Comparison of ENCODE assay signal across 15 mouse cellular contexts in the genomic region with DNA sequence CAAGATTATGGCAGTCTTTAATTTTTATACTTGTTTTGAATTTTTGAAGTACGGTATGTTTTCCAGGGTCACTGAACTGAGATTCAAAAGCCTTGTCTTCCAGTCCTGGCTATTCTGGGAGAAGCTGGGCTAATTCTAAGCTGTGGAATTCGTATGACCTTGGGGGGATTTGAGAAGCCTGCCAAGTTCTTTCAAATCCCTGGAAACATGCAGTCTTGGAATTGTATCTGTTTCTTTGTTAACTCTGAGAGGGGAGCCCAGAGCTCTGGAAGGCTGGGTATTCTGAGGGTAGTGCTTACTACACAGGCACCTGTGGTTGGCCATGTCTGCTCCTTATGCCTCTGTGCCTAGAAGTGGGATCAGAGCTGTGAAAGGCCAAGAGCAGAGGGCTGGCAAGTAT. TPM values are rescaled to one million over a fixed set of nuclear protein-coding genes. Genes with fewer than 3 reads are reported as not detected.
DNase-seq lines count a peak whose midpoint lies in the region; ATAC-seq and TF ChIP-seq lines count a peak whose summit lies in the region.
"Had no signal": no experiment of that assay in that cellular context is flagged by ENCODE, and none has a peak within 500 bp of the region (broad histone marks: within the 10 kb centered on the region; RNA-seq: fewer than 3 reads in every experiment).

No protein-coding gene starts in this region.

- H3K36me3 ChIP-seq in liver, embryonic 12.5 days, result peaks cover 97% of the 10 kb centered on the region
- H3K36me3 ChIP-seq in liver, embryonic 11.5 days (ENCODE audit: control insufficient read depth, insufficient read depth, low read length), result peaks cover 39% of the 10 kb centered on the region
- H3K36me3 ChIP-seq in embryonic facial prominence, embryonic 15.5 days, result peaks cover 62% of the 10 kb centered on the region
- H3K36me3 ChIP-seq in stomach, embryonic 15.5 days, result peaks cover 26% of the 10 kb centered on the region
- H3K36me3 ChIP-seq in intestine, postnatal 0 days (ENCODE audit: control insufficient read depth, insufficient read depth), result peaks cover 52% of the 10 kb centered on the region

- no peaks in the 10 kb centered on the region for H3K9me3 ChIP-seq in liver, embryonic 12.5 days (replicated peaks)
- no peaks in the 10 kb centered on the region for H3K9me3 ChIP-seq in liver, embryonic 11.5 days (ENCODE audit: control insufficient read depth, low read length)
- H3K9me3 ChIP-seq in embryonic facial prominence, embryonic 15.5 days (replicated peaks), result no peaks in the 10 kb centered on the region
- no peaks in the 10 kb centered on the region for H3K9me3 ChIP-seq in stomach, embryonic 15.5 days
- H3K9me3 ChIP-seq in intestine, postnatal 0 days (ENCODE audit: control insufficient read depth), result no peaks in the 10 kb centered on the region
- H3K9me3 ChIP-seq: embryonic facial prominence, embryonic 13.5 days; neural tube, embryonic 15.5 days had no signal

- no peaks in the 10 kb centered on the region for H3K27me3 ChIP-seq in liver, embryonic 12.5 days (replicated peaks)
- H3K27me3 ChIP-seq in liver, embryonic 11.5 days (replicated peaks; ENCODE audit: control insufficient read depth, insufficient read depth, low read length), result no peaks in the 10 kb centered on the region
- no peaks in the 10 kb centered on the region for H3K27me3 ChIP-seq in embryonic facial prominence, embryonic 15.5 days
- no peaks in the 10 kb centered on the region for H3K27me3 ChIP-seq in stomach, embryonic 15.5 days (replicated peaks)
- no peaks in the 10 kb centered on the region for H3K27me3 ChIP-seq in intestine, postnatal 0 days (replicated peaks; ENCODE audit: control insufficient read depth, insufficient read depth, low read length)
- H3K27me3 ChIP-seq: embryonic facial prominence, embryonic 13.5 days; neural tube, embryonic 15.5 days had no signal

- WGBS in liver, embryonic 12.5 days (ENCODE audit: insufficient replicate concordance), result 76% methylated on average over 2 of the region's 2 CpGs
- WGBS in liver, embryonic 11.5 days, result 85% methylated on average over 2 of the region's 2 CpGs
- 48% methylated on average over 2 of the region's 2 CpGs for WGBS in embryonic facial prominence, embryonic 15.5 days
- 58% methylated on average over 2 of the region's 2 CpGs for WGBS in stomach, embryonic 15.5 days
- WGBS in intestine, postnatal 0 days, result 70% methylated on average over 2 of the region's 2 CpGs

- no peak overlapping the region for H3K4me2 ChIP-seq in liver, embryonic 12.5 days
- H3K4me2 ChIP-seq in liver, embryonic 11.5 days, result no peak overlapping the region
- no peak overlapping the region for H3K4me2 ChIP-seq in embryonic facial prominence, embryonic 15.5 days (replicated peaks)
- no peak overlapping the region for H3K4me2 ChIP-seq in stomach, embryonic 15.5 days
- no peak overlapping the region for H3K4me2 ChIP-seq in intestine, postnatal 0 days (replicated peaks; ENCODE audit: low read depth)
- H3K4me2 ChIP-seq: embryonic facial prominence, embryonic 13.5 days; neural tube, embryonic 15.5 days had no signal

- H3K9ac ChIP-seq in liver, embryonic 12.5 days, result no peak overlapping the region
- no peak overlapping the region for H3K9ac ChIP-seq in liver, embryonic 11.5 days (ENCODE audit: low read depth, low read length)
- no peak overlapping the region for H3K9ac ChIP-seq in embryonic facial prominence, embryonic 15.5 days
- H3K9ac ChIP-seq in stomach, embryonic 15.5 days, result no peak overlapping the region
- H3K9ac ChIP-seq in intestine, postnatal 0 days (ENCODE audit: low read depth, low read length), result no peak overlapping the region
- H3K9ac ChIP-seq: embryonic facial prominence, embryonic 13.5 days; neural tube, embryonic 15.5 days had no signal

- no peak for ATAC-seq in liver, embryonic 12.5 days
- no peak for ATAC-seq in liver, embryonic 11.5 days (replicated peaks; ENCODE audit: low FRiP score)
- ATAC-seq in embryonic facial prominence, embryonic 15.5 days (ENCODE audit: insufficient number of reproducible peaks, low FRiP score, low TSS enrichment, low read depth), result no peak
- ATAC-seq in stomach, embryonic 15.5 days (ENCODE audit: insufficient read depth, low FRiP score, low read depth), result no peak
- no peak for ATAC-seq in intestine, postnatal 0 days
- ATAC-seq: forebrain, embryonic 16.5 days; midbrain, embryonic 16.5 days had no signal

- 0 out of 2 replicates have a peak overlapping the region, but pooled peaks have one; percentile 28 for H3K27ac ChIP-seq in liver, embryonic 12.5 days
- no peak overlapping the region for H3K27ac ChIP-seq in liver, embryonic 11.5 days (ENCODE audit: low read depth, low read length)
- H3K27ac ChIP-seq in embryonic facial prominence, embryonic 15.5 days (replicated peaks), result peak overlapping the region; percentile 23; the same call in 1 of the 2 replicates
- peak overlapping the region; percentile 16; the same call in 1 of the 2 replicates for H3K27ac ChIP-seq in stomach, embryonic 15.5 days
- H3K27ac ChIP-seq in intestine, postnatal 0 days (ENCODE audit: low read depth, low read length), result no peak overlapping the region
- H3K27ac ChIP-seq: embryonic facial prominence, embryonic 13.5 days; neural tube, embryonic 15.5 days had no signal

- peak; percentile 88 for DNase-seq in heart, adult 11 months
- DNase-seq in heart, postnatal 36 days, result no peak
- no peak for DNase-seq in liver, embryonic 11.5 days (ENCODE audit: low spot score)
- no peak for DNase-seq in thymus, postnatal 36 days
- DNase-seq: cerebellum, adult 9-11 months; lung, postnatal 14 days; thymus, postnatal 14 days had no signal

- no peak for TF ChIP-seq CTCF in intestine, postnatal 0 days (IDR thresholded peaks at IDR 0.05; ENCODE audit: low read depth)

- peaks cover 10% of the 10 kb centered on the region; the same call in 1 of the 2 replicates for H3K4me1 ChIP-seq in liver, embryonic 12.5 days
- H3K4me1 ChIP-seq in liver, embryonic 11.5 days (replicated peaks; ENCODE audit: control insufficient read depth, insufficient read depth, low read length), result peaks cover 3% of the 10 kb centered on the region; the same call in 1 of the 2 replicates
- H3K4me1 ChIP-seq in embryonic facial prominence, embryonic 15.5 days, result peaks cover 20% of the 10 kb centered on the region
- H3K4me1 ChIP-seq in stomach, embryonic 15.5 days, result no peaks in the 10 kb centered on the region
- H3K4me1 ChIP-seq in intestine, postnatal 0 days (replicated peaks; ENCODE audit: control insufficient read depth, insufficient read depth, low read length), result no peaks in the 10 kb centered on the region
- H3K4me1 ChIP-seq: neural tube, embryonic 15.5 days had no signal

- H3K4me3 ChIP-seq in liver, embryonic 12.5 days, result no peak overlapping the region
- H3K4me3 ChIP-seq in liver, embryonic 11.5 days (ENCODE audit: low read depth, low read length), result no peak overlapping the region
- no peak overlapping the region for H3K4me3 ChIP-seq in embryonic facial prominence, embryonic 15.5 days (replicated peaks)
- no peak overlapping the region for H3K4me3 ChIP-seq in stomach, embryonic 15.5 days (replicated peaks)
- no peak overlapping the region for H3K4me3 ChIP-seq in intestine, postnatal 0 days (ENCODE audit: low read depth, low read length)
- H3K4me3 ChIP-seq: embryonic facial prominence, embryonic 13.5 days; neural tube, embryonic 15.5 days had no signal

- intact Hi-C loops in heart, postnatal 36 days (cut with DNase I), result no loop called here

RNA-seq across cellular contexts. Expression of a gene that starts 26.9 kb away (rescaled TPM):
- 10 to 100 TPM; 44.5 to 51.4 TPM for total RNA-seq in heart, postnatal 36 days (2021)
- polyA plus RNA-seq in liver, embryonic 12.5 days (2016; fragmentation: Nextera tagmentation; extraction: Ambion mirVana), result 30.9 and 33.0 TPM in 2 replicates
- polyA plus RNA-seq in liver, embryonic 11.5 days (2014; fragmentation: Nextera tagmentation; extraction: Ambion mirVana), result 45.7 and 52.4 TPM in 2 replicates
- polyA plus RNA-seq in embryonic facial prominence, embryonic 15.5 days (2015; fragmentation: Nextera tagmentation; extraction: Ambion mirVana), result 29.3 and 30.1 TPM in 2 replicates
- polyA plus RNA-seq in stomach, embryonic 15.5 days (2015; fragmentation: Nextera tagmentation; extraction: Ambion mirVana), result 29.8 and 33.9 TPM in 2 replicates
- 4.9 and 5.0 TPM in 2 replicates for polyA plus RNA-seq in intestine, postnatal 0 days (2015; fragmentation: Nextera tagmentation; extraction: Ambion mirVana)

RNA-seq across cellular contexts. Expression of a gene that starts 27.2 kb away (rescaled TPM):
- 100 to 1,000 TPM; 118 to 133 TPM for total RNA-seq in heart, postnatal 36 days (2021)
- polyA plus RNA-seq in liver, embryonic 12.5 days (2016; fragmentation: Nextera tagmentation; extraction: Ambion mirVana), result 100 and 102 TPM in 2 replicates
- polyA plus RNA-seq in liver, embryonic 11.5 days (2014; fragmentation: Nextera tagmentation; extraction: Ambion mirVana), result 151 and 174 TPM in 2 replicates
- polyA plus RNA-seq in embryonic facial prominence, embryonic 15.5 days (2015; fragmentation: Nextera tagmentation; extraction: Ambion mirVana), result 81.6 and 86.1 TPM in 2 replicates
- 87.6 and 94.9 TPM in 2 replicates for polyA plus RNA-seq in stomach, embryonic 15.5 days (2015; fragmentation: Nextera tagmentation; extraction: Ambion mirVana)
- 23.4 and 23.9 TPM in 2 replicates for polyA plus RNA-seq in intestine, postnatal 0 days (2015; fragmentation: Nextera tagmentation; extraction: Ambion mirVana)

Comparison
In these comparisons a context has a peak if more than half of its experiments do, and no peak if none do; other contexts are left out.
1. H3K27ac ChIP-seq: peak in liver, embryonic 12.5 days (single experiment), embryonic facial prominence, embryonic 15.5 days (single experiment) and stomach, embryonic 15.5 days (single experiment); none in liver, embryonic 11.5 days (single experiment) and intestine, postnatal 0 days (single experiment).